In genomic region chr8:118274688-118275087, GRCm38 (mm10) we compare ENCODE assay signal across 9 mouse cellular contexts. TPM values are rescaled to one million over a fixed set of nuclear protein-coding genes. Genes with fewer than 3 reads are reported as not detected.
DNase-seq lines count a peak whose midpoint lies in the region; ATAC-seq lines count a peak whose summit lies in the region.
"Had no signal": no experiment of that assay in that cellular context is flagged by ENCODE, and none has a peak within 500 bp of the region (broad histone marks: within the 10 kb centered on the region; RNA-seq: fewer than 3 reads in every experiment).

No protein-coding gene starts in this region.

- H3K4me1 ChIP-seq in liver, embryonic 12.5 days: no peaks in the 10 kb centered on the region
- H3K4me1 ChIP-seq in forebrain, embryonic 11.5 days (replicated peaks; ENCODE audit: control insufficient read depth, insufficient read depth, low read length): no peaks in the 10 kb centered on the region

- no peaks in the 10 kb centered on the region for H3K36me3 ChIP-seq in liver, embryonic 12.5 days
- no peaks in the 10 kb centered on the region for H3K36me3 ChIP-seq in forebrain, embryonic 11.5 days (ENCODE audit: control insufficient read depth, insufficient read depth, low read length)
- H3K36me3 ChIP-seq: embryonic facial prominence, embryonic 13.5 days had no signal

- 12% methylated on average over 4 of the region's 4 CpGs for WGBS in liver, embryonic 12.5 days (ENCODE audit: insufficient replicate concordance)
- 18% methylated on average over 4 of the region's 4 CpGs for WGBS in forebrain, embryonic 11.5 days

- H3K9ac ChIP-seq in liver, embryonic 12.5 days: no peak overlapping the region
- no peak overlapping the region for H3K9ac ChIP-seq in forebrain, embryonic 11.5 days (ENCODE audit: low read length)
- H3K9ac ChIP-seq: embryonic facial prominence, embryonic 13.5 days had no signal

- no peaks in the 10 kb centered on the region for H3K9me3 ChIP-seq in liver, embryonic 12.5 days (replicated peaks)
- H3K9me3 ChIP-seq in forebrain, embryonic 11.5 days (ENCODE audit: control insufficient read depth, low read length): no peaks in the 10 kb centered on the region
- H3K9me3 ChIP-seq: embryonic facial prominence, embryonic 13.5 days had no signal

- H3K4me3 ChIP-seq in liver, embryonic 12.5 days: no peak overlapping the region
- H3K4me3 ChIP-seq in forebrain, embryonic 11.5 days (ENCODE audit: low read depth, low read length): no peak overlapping the region
- H3K4me3 ChIP-seq: embryonic facial prominence, embryonic 13.5 days had no signal

- no peaks in the 10 kb centered on the region for H3K27me3 ChIP-seq in liver, embryonic 12.5 days (replicated peaks)
- no peaks in the 10 kb centered on the region for H3K27me3 ChIP-seq in forebrain, embryonic 11.5 days (ENCODE audit: control insufficient read depth, insufficient read depth, low read length)
- H3K27me3 ChIP-seq: embryonic facial prominence, embryonic 13.5 days had no signal

- peak; percentile 62 for DNase-seq in liver
- peak; percentile 2 for DNase-seq in c-Kit-negative CD71-positive TER-119-positive erythroid progenitor cells, embryonic 14.5 days (ENCODE audit: low read depth, low spot score)
- peak; percentile 87 for DNase-seq in forebrain, embryonic 11.5 days (ENCODE audit: low spot score)
- peak; percentile 18 to 77 for DNase-seq in kidney, adult 8-10 months
- DNase-seq in left cerebral cortex, postnatal 4 days: peak; percentile 83
- DNase-seq in ovary, postnatal 36 days (ENCODE audit: low spot score): peak; percentile 63

- intact Hi-C loops in left cerebral cortex, postnatal 4 days (cut with DNase I): loop anchor here (10.0 kb wide), 1 partner anchor 630 kb away; no protein-coding TSS in a partner anchor

- no peak for ATAC-seq in liver, embryonic 12.5 days
- ATAC-seq in forebrain, embryonic 11.5 days (replicated peaks; ENCODE audit: low FRiP score): peak; percentile 65; the same call in 1 of the 2 replicates
- no peak for ATAC-seq in activated CD4-positive, CD25-positive, alpha-beta regulatory T cell, adult 4 months

- H3K4me2 ChIP-seq in liver, embryonic 12.5 days: no peak overlapping the region
- H3K4me2 ChIP-seq in forebrain, embryonic 11.5 days (ENCODE audit: low read depth, low read length, severe bottlenecking): no peak overlapping the region
- H3K4me2 ChIP-seq: embryonic facial prominence, embryonic 13.5 days had no signal

- no peak overlapping the region for H3K27ac ChIP-seq in liver, embryonic 12.5 days
- no peak overlapping the region for H3K27ac ChIP-seq in forebrain, embryonic 11.5 days (ENCODE audit: low read depth, low read length)
- H3K27ac ChIP-seq: embryonic facial prominence, embryonic 13.5 days had no signal

RNA-seq across cellular contexts. Expression of gene Cdh13, which starts 8.8 kb away (rescaled TPM):
- polyA plus RNA-seq in liver, embryonic 12.5 days (2016; fragmentation: Nextera tagmentation; extraction: Ambion mirVana): 1.3 and 1.5 TPM in 2 replicates
- 5.6 and 7.4 TPM in 2 replicates for polyA plus RNA-seq in forebrain, embryonic 11.5 days (2014; fragmentation: Nextera tagmentation; extraction: Ambion mirVana)
- total RNA-seq in left cerebral cortex, postnatal 4 days (2021): 100 to 1,000 TPM; 173 to 179 TPM
- polyA plus RNA-seq in activated CD4-positive, CD25-positive, alpha-beta regulatory T cell, adult 4 months (2017; shearing (Covaris generic)): under 1 TPM; 0.15 to 0.34 TPM

Comparison
In these comparisons a context has a peak if more than half of its experiments do, and no peak if none do; other contexts are left out.
1. DNase-seq: peak in every context shown above with its lines; median percentile 87 in forebrain, embryonic 11.5 days; 83 in left cerebral cortex, postnatal 4 days; 63 in ovary, postnatal 36 days; 62 in liver; 48 in kidney, adult 8-10 months; 2 in c-Kit-negative CD71-positive TER-119-positive erythroid progenitor cells, embryonic 14.5 days.